Mouse (Mus musculus) heart, embryonic 10.5 days (tissue): ENCODE measurements at regions not wholly inside any gene's neighbourhood (a gene's known extent, or its start where the extent isn't known, plus 50 kb on each side); places are given as distances from the start of the nearest gene placed in this dataset.
"Not testable (repeated sequence)": the region's sequence is repeated elsewhere in the genome, so short reads cannot be mapped to it uniquely, and the experiment has no call there.

Source experiments
- DNase-seq: peaks from one replicate; pipeline ENCODE4 v3.0.0-alpha.2; 2017; ENCODE audit warnings: low spot score
- H3K27ac ChIP-seq: fragments of 300-500 bp; sonication (generic); 2 replicates; pipeline ENCODE4 v1.5.1; 2016; ENCODE audit warnings: mild to moderate bottlenecking
- H3K27me3 ChIP-seq: fragments of 300-500 bp; sonication (generic); 2 replicates; pipeline ENCODE4 v1.6.1; 2016; ENCODE audit warnings: mild to moderate bottlenecking; ENCODE audit not compliant: poor library complexity, insufficient read depth, severe bottlenecking
- H3K36me3 ChIP-seq: fragments of 300-500 bp; sonication (generic); 2 replicates; pipeline ENCODE4 v1.6.1; 2016; ENCODE audit warnings: mild to moderate bottlenecking, moderate library complexity
- H3K4me1 ChIP-seq: fragments of 300-500 bp; sonication (generic); 2 replicates; pipeline ENCODE4 v1.6.1; 2016; ENCODE audit warnings: mild to moderate bottlenecking
- H3K4me3 ChIP-seq: fragments of 300-500 bp; sonication (generic); 2 replicates; pipeline ENCODE4 v1.5.1; 2016; ENCODE audit warnings: mild to moderate bottlenecking, moderate library complexity
- H3K9me3 ChIP-seq: fragments of 300-500 bp; sonication (generic); 2 replicates; pipeline ENCODE4 v1.6.1; 2016; ENCODE audit warnings: mild to moderate bottlenecking, moderate library complexity
- WGBS: fragments of 180-500 bp; shearing (Covaris S2); methylation state at CpG from one replicate; pipeline ENCODE4 v1.1.7; 2016; 5-methylcytosine and 5-hydroxymethylcytosine counted together

- 84% methylated on average over 14 of the region's 14 CpGs for WGBS
- no peaks in the 10 kb centered on the region for H3K27me3 ChIP-seq
- H3K4me1 ChIP-seq: no peaks in the 10 kb centered on the region
- H3K36me3 ChIP-seq: no peaks in the 10 kb centered on the region
- no peak overlapping the region for H3K27ac ChIP-seq
- H3K4me3 ChIP-seq: no peak overlapping the region
- H3K9me3 ChIP-seq: no peaks in the 10 kb centered on the region
- DNase-seq: no peak
Observed at GRCm38 (mm10) chr13:111309848-111310692, 55.3 kb downstream of the Actbl2 start.

GRCm38 (mm10) chr13:111310693-111311045, 55.9 kb downstream of the Actbl2 start:
- no peak overlapping the region for H3K27ac ChIP-seq
- no peak overlapping the region for H3K4me3 ChIP-seq
- 84% methylated on average over 1 of the region's 1 CpGs for WGBS
- no peaks in the 10 kb centered on the region for H3K36me3 ChIP-seq
- H3K27me3 ChIP-seq: no peaks in the 10 kb centered on the region
- H3K4me1 ChIP-seq: no peaks in the 10 kb centered on the region
- no peaks in the 10 kb centered on the region for H3K9me3 ChIP-seq
- DNase-seq: no peak

GRCm38 (mm10) chr13:111313506-111313905, 58.7 kb downstream of the Actbl2 start:
- 72% methylated on average over 3 of the region's 3 CpGs for WGBS
- not testable (repeated sequence) for H3K27ac ChIP-seq, H3K27me3 ChIP-seq, DNase-seq, H3K4me3 ChIP-seq, H3K4me1 ChIP-seq, H3K9me3 ChIP-seq, H3K36me3 ChIP-seq

GRCm38 (mm10) chr13:111317876-111318275, 63.1 kb downstream of the Actbl2 start:
- not testable (repeated sequence) for H3K4me3 ChIP-seq, H3K9me3 ChIP-seq, DNase-seq, H3K36me3 ChIP-seq, H3K27me3 ChIP-seq, H3K27ac ChIP-seq, H3K4me1 ChIP-seq
- 83% methylated on average over 2 of the region's 2 CpGs for WGBS

- Histone ChIP-seq H3K4me1 (no peaks in the 10 kb centered on the region), H3K36me3 (no peaks in the 10 kb centered on the region), H3K9me3 (no peaks in the 10 kb centered on the region), H3K27me3 (no peaks in the 10 kb centered on the region), H3K27ac (no peak overlapping the region), H3K4me3 (no peak overlapping the region)
- WGBS: 51% methylated on average over 8 of the region's 8 CpGs
- no peak for DNase-seq
Observed at GRCm38 (mm10) chr13:111323206-111323605, 68.4 kb downstream of the Actbl2 start.

- no peak overlapping the region for H3K27ac ChIP-seq
- H3K9me3 ChIP-seq: no peaks in the 10 kb centered on the region
- H3K36me3 ChIP-seq: no peaks in the 10 kb centered on the region
- H3K4me3 ChIP-seq: no peak overlapping the region
- WGBS: 61% methylated on average over 16 of the region's 16 CpGs
- H3K27me3 ChIP-seq: no peaks in the 10 kb centered on the region
- H3K4me1 ChIP-seq: no peaks in the 10 kb centered on the region
- no peak for DNase-seq
Observed at GRCm38 (mm10) chr13:111326096-111326665, 71.4 kb downstream of the Actbl2 start.

- Histone ChIP-seq H3K27ac (no peak overlapping the region), H3K4me3 (no peak overlapping the region), H3K4me1 (no peaks in the 10 kb centered on the region), H3K27me3 (no peaks in the 10 kb centered on the region), H3K36me3 (no peaks in the 10 kb centered on the region), H3K9me3 (no peaks in the 10 kb centered on the region)
- DNase-seq: no peak
- 75% methylated on average over 3 of the region's 3 CpGs for WGBS
Observed at GRCm38 (mm10) chr13:111333035-111333434, 78.2 kb downstream of the Actbl2 start.

- no peak for DNase-seq
- 90% methylated on average over 4 of the region's 4 CpGs for WGBS
- no peak overlapping the region for H3K27ac ChIP-seq
- H3K4me3 ChIP-seq: no peak overlapping the region
- H3K9me3 ChIP-seq: no peaks in the 10 kb centered on the region
- H3K4me1 ChIP-seq: no peaks in the 10 kb centered on the region
- no peaks in the 10 kb centered on the region for H3K36me3 ChIP-seq
- H3K27me3 ChIP-seq: no peaks in the 10 kb centered on the region
Observed at GRCm38 (mm10) chr13:111333851-111334250, 79.0 kb downstream of the Actbl2 start.

- Histone ChIP-seq H3K4me1 (no peaks in the 10 kb centered on the region), H3K27ac (no peak overlapping the region), H3K27me3 (no peaks in the 10 kb centered on the region), H3K9me3 (no peaks in the 10 kb centered on the region), H3K4me3 (no peak overlapping the region), H3K36me3 (no peaks in the 10 kb centered on the region)
- WGBS: 75% methylated on average over 22 of the region's 22 CpGs
- DNase-seq: no peak
Observed at GRCm38 (mm10) chr13:111334258-111335052, 79.6 kb downstream of the Actbl2 start.

- Histone ChIP-seq H3K27me3 (no peaks in the 10 kb centered on the region), H3K9me3 (no peaks in the 10 kb centered on the region), H3K4me3 (no peak overlapping the region), H3K27ac (no peak overlapping the region), H3K36me3 (no peaks in the 10 kb centered on the region), H3K4me1 (peaks cover 14% of the 10 kb centered on the region)
- DNase-seq: no peak
- 67% methylated on average over 10 of the region's 10 CpGs for WGBS
Observed at GRCm38 (mm10) chr13:111344981-111345380, 90.2 kb downstream of the Actbl2 start.

GRCm38 (mm10) chr13:111345486-111346440, 91.0 kb downstream of the Actbl2 start:
- Histone ChIP-seq H3K4me1 (peaks cover 14% of the 10 kb centered on the region), H3K27me3 (no peaks in the 10 kb centered on the region), H3K36me3 (no peaks in the 10 kb centered on the region), H3K4me3 (no peak overlapping the region), H3K27ac (peak overlapping the region; percentile 16; the same call in 1 of the 2 replicates), H3K9me3 (no peaks in the 10 kb centered on the region)
- DNase-seq: no peak
- 48% methylated on average over 15 of the region's 15 CpGs for WGBS
